Mouse (Mus musculus) MEL-GATA-1-ER (cell line): ENCODE data around the gene Atoh8.

Source experiments
- DNase-seq: peaks from one replicate; pipeline ENCODE4 v3.0.0-alpha.2; 2012; ENCODE audit warnings: low read depth; ENCODE audit errors: extremely low read depth

The Atoh8 gene

DNA sequence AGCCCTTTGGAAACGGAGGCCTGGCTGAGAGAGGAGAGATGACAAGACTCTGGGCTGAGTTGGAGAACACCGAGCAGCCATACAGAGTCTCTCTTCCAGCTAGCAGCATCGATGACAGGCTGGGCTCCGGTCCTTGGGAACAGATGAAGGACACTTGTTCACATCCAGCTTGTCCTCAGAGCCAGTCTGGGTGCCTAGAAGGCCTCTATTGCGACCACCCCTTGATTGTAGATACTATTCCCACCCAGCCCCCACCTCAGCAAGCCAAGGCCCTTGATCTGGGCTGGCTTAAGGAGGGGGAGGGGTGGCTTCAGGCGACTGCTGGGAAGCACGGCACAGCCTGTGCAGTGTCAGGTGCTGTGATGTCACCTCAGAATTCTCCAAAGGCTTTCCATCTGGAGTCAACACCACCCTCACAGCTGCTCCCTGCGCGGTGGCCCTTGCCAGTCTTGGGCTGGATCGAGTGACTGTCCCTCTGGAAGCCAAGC is 19.3 kb upstream of the Atoh8 start:
- DNase-seq = no peak

DNA sequence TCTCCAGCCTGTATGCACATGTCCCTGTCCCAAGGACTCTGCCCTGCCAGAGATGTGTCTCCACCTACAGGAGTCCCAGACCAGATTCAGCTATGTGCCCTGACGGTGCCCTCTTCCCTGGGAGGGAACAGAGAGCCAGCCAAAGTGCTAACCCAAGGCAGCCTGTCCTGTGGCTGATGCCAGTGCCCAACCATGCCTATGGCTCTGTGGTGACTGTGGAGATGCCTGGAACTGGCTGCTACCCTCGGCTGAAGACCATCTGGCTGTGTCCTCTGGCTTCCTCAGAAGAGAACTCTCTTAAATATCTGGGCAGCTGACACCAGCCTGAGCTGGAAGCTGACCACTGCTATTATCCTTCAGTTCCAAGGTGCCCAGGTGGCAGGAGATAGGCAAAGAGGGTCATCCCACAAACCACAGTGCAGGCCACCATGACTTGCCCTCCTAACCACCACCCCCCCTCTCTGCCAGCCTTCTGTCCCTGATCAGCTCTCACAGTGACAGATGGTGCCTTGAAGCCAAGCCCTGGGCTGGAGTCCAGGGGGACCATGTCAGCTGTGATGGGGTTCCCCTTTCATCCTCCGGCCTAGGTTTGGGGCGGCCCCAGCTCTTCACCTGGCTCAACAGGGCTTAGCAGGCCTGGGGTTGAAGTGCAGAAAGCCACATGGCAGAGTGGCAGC is 18.7 kb upstream of the Atoh8 start:
- DNase-seq = no peak

DNA sequence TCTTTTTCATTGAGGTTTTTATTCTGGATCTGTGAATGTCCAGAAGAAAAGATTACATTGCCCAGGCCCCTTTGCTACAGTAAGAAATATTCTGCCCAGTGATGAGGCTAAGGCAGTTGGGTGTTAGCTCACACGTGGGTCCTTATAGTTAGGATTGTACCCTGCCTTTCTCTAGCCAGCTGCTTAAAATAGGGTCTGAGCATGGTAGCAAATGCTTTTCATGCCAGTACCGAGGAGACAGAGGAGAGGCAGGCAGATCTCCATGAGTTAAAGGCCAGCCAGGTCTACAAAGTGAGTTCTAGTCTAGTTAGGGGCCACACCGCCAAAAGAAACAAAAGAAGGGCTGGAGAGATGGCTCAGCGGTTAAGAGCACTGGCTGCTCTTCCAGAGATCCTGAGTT is 17.8 kb upstream of the Atoh8 start:
- no peak for DNase-seq

DNA sequence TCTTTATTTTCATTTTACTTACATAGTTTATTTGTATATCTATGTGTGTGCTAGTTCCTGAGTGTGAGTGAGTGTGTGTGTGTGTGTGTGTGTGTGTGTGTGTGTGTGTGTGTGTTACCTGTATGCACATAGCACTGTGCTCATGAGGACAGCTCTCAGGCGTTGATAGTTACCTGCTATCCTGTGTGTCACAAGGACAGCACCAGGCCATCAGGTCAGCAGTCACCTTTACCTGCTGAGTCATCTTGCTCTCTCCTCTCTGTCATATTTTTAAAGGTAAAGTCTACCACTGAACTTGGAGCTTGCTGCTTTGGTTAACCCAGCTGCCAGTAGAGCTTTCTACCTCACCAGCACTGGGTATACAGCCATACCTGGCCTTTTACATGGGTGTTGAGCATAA is 17.1 kb upstream of the Atoh8 start:
- no peak for DNase-seq

DNA sequence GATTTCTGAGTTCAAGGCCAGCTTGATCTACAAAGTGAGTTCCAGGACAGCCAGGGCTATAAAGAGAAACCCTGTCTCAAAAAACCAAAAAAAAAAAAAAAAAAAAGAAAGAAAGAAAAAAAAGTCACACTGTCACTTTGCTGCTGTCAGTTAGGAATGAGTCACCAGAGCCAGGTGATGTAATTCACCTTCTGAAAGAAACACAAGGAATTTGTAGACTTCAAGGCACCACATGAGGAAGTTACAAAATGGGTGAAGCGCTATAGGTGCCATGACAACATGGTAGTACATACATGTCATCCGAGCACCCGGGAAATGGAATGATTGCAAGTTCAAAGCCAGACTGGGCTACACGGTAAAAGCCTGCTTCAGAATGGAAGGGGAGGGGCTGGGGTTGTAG is 14.6 kb upstream of the Atoh8 start:
- DNase-seq = no peak

DNA sequence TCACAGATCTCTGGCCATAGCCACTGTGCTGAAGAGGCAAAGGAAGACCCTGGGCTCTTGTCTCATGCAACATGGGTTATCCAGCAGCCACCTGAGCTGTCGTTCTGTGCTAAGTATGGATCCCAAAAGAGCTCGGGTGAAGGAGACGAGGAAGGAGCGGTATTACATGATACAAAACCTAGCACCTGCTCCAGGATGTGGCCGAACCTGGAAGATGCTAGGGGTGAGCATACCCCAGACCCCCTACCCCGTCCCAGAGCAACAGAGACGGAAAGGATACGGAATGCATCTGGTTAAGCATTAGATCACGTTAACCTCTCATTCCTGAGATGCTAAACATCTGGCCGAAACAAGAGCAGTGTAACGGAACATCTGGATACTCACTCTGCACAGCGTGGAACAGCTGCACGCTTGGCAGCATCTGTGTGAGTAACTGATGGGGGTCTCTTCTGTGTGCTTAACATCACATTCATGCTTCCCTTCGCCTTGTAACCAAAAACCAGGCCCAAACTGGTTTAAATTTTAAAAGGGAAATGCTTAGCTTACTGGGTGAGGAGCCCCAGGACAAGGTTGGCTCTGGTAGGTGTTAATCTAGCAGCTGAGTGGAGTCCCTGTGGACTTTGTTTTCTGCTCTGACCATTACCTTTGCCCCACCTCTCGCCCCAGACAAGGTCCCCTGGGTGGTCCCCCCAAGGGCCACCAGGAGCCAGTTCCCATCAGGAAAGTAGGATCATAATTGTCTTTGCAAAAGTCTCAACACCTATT is 13.0 kb upstream of the Atoh8 start:
- no peak for DNase-seq

DNA sequence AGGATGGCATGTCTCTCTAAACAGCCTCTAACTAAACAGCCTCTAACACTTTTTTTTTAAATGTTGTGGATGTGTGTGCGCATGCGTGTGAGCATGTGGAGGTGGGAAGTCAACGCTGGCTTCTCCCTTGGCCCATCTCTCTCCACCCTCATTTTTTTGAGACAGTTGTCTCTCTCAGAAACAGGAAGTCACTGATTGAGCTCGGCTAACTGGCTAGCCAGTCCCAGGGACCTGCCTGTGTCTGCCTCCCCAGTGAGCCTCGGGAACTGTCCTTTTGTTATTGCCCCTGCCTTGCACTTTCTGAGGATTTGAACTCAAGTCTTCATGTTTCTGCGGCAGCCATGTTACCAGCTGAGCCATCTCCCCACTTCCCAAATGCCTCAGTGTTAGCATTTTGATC is 10.9 kb upstream of the Atoh8 start:
- no peak for DNase-seq

DNA sequence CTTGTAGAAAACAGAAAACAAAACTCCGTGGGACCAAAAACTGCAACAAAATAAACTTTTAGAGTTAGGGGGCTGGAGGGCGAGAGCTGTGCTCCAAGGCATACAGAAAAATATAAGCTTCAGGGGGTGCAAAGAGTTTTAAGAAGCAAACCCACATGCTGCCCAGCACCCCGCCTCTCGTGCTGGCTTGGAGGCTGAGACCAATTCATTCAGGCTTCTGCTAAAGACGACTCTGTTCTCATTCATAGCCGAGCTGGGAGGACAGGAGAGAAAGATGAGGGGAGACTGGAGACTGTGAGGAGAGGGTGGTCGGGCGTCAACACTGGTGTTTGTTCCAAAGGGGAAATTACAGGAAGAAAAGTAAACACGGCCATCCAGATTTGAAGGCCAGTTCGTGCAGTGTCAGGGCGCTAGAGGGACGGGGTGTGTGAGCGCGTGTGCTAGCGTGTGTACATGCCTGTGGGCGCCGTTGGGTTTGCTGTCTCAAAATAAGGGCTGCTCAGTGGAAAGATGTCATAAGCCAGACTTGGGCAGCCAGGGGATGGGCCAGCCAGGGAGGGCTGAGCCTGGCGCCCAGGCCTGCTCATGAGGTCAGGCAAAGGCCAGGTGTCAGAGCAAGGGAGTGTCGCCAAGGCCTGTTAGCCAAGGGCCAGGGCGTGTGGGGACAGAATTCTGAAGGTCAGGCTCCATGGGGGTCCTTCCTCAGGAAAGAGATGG is 9.3 kb upstream of the Atoh8 start:
- DNase-seq = no peak

DNA sequence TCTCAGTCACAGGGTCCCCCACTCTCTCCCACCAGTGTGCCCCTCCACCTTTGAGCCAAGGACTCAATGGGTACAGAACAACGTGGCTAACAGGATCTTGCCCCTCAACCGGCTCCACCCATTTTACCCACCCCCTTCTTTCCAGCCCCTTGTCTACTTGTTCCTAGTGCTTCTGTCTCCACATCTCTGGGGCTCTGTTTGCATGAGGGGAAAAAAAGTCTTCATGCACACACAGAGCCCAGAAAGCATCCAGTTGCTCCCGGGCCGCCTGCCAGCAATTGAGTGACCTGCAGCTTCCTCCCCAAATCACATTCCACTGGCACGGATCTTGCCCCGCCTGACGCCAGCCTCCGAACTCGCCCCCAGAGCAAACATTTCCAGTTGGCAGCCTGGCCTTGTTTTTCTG is 8.8 kb upstream of the Atoh8 start:
- DNase-seq = no peak

DNA sequence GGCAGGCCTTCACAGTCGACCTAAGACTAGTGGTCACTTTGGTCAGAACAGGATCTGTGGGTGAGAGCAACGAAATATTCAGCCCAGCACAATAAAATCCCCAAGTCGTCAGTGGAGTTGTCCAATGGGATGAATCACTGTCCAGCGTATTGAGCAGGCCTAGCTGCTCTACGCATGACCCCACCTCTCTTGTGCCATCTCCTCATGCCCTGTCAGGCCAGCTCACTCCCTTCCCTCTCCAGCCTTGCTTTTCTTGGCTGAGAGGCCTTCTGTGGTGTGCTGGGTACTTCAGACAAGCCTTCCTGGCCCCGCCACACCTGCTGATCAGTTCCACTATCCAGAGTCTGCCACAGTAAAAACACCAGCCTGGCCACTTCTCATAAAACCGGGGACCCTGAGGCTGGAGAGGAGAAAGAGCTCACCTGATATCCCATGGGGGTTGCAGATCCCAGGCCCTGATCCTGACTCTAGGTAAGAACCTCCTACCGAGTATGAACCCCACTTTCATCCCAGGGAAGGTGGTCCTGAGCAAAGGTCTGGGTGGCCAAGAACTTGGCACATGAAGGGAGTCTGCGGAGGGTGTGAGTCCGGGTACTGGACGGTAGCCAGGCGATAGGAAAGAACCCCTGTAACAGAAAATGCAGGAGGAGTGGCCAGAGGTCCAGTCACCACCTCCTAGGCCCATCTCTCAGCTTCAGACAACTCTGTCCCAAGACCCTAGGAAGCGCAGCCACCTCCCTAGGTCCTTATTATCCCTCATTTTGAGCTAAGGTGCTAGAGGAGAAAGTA is 7.3 kb upstream of the Atoh8 start:
- DNase-seq = no peak

DNA sequence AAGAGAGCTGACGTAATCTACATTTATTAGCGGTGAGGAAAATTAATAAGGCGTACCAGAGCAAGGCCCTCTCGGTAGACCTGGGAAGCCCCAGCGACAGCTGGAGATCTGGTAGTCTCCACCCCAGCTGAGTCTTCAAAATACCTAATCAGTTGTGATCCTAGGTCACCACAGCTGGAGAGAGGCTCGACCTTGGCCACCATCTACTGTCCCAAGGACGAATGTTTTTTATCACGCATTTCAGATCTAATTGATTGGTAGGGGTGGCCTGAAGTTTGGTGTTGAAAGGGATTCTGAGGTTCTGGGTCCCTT is 6.4 kb upstream of the Atoh8 start:
- DNase-seq = no peak

DNA sequence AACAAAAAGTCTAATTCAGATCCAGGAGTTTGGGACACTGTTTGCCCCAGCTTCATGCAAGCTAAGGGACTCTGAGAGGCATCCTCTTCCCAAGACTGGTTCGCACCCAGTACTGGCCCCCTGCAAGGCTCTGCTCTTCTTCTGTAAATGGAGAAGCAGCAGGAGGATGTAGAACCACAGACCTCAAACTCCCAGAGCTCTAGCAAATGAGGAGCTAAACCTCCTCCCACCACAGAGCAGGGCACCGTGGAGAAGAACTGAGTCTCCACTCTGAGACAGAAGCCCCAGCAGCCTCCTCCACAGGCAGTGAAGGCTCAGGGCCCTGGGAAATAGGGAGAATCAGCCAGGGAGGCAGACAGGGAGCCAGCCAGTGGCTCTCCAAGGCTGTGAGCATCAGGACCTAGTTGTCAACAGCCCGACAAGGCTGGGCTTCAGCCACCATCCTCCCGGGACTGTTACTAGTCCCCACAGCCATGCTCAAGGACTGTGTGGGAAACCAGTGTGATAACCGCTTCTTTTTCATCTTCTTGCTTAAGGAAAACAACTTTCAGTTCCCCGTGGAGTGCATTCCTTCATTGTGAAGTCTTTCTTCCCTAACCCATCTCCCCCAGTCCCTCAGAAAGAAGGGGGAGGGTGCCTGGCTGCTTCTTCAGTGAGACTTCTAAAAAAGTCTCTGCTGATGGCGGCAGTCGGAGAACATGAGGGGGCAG is 5.9 kb upstream of the Atoh8 start:
- DNase-seq = no peak

DNA sequence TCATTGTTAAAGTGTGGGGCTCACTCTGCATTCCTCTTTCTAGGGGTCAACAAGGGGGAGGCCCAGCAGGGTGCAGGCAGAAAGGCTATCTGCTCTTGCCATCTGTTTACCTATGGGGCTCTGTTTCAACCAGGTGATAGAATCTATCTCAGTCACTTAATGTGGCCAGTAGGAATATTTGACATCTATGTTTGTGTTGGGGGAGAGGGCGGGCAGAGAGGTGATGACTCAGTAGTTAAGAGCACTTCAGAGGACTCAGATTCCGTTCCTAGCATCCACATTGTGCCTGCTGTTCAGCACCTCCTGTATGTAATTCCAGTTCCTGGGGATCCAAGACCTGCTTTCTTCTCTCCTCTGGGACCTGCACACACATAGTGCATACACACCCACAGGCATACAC is 4.7 kb upstream of the Atoh8 start:
- no peak for DNase-seq

DNA sequence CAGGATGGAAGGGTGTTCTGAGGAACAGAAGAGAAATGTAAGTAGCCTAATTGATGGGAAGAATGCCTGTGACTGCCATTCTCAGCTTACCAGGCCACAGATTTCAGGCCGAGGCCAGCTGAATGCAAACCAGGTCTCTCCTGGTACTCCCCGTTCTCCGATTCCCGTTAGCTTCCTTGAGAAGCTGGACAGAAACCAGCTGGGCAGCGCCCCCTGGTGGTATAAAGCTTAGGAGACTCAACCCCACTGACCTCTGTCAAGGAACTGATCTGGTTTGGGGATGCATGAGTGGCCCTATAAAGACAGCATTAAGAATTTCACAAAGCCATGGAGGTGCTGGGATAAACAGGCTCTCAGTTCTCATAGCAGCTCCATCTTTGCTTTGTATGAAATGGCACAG is 1.7 kb upstream of the Atoh8 start:
- DNase-seq = peak; percentile 37

DNA sequence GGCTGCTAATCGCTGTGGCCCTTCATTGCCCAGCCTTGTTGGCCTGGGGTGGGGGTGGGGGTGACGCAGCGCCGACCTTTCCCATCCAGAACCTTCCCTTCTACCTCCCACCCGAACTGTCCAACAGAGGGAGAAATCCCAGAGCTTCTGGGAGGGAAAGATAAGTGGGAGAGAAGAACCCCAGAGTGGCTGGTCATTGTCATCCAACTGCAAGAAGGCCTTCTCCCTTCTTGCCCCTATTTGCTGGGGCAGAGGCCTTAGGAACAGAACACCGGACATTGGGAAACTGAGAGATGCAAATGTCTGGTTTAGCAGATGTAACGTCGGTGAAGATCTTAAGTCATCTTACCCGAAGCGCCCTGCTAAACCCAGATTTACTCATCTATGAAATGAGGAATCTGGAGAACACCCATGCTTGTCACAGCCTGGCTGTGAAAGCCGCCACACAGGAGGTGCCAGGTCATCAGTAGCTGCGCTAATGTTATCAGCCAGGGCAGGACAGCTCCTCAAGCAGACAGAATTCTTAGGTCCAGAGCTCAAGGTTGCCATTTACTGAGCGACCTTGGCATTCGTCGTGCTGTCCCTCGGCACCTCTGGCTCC is 530 bp upstream of the Atoh8 start:
- DNase-seq = no peak

DNA sequence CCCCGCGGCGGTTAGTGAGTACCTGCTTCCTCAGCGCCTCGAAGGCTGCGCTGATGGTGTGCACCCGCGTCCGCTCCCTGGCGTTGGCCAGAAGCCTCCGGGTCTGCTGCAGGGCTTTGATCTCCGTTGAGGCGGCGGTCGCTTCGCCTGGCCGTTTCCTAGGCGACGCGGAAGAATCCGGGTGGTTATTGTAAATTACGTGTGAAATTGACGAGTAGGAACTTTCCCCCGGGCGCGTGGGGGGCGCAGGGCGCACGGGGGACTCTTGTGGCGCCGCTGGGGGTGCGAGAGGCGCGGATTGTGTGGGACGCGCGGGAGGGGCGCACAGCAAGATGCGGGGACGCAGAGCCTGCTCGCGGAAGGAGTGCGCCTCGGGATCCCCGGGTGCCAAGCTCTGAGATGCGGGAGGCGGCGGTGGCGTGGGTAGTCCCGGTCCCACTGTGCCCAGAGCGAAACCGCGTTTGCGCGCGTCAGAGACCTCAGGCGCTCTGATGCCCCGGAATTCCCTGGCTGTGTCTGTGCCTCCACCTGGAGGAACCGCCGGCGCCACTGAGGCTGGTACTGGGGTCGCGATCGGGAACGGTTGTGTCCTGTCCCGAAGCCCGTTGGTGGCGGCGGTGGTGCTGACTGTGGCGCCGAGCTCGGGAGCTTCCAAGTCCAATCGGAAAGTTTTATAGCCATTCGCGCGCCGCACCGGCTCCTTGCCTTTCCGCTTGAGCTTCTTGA is 842 bp downstream of the Atoh8 start:
- DNase-seq = no peak

DNA sequence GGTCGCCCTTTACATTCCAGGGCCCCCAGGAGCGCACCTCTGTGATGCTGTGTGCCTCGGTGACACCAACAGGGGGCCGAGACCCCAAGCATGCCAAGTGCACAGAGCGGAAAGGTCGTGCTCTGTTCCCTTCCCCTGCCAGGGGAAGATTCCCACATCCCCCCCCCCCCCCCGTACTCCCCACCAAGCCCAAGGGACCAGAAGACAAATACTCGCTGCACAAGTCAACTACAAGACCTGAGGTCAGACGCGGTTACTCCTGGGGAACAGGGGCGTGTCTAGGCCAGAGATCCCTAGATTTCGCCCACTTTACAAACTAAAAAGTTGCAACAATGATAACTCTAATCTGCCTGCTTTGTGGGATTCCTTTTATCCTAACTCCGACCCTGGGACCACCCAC is 1.4 kb downstream of the Atoh8 start:
- no peak for DNase-seq

DNA sequence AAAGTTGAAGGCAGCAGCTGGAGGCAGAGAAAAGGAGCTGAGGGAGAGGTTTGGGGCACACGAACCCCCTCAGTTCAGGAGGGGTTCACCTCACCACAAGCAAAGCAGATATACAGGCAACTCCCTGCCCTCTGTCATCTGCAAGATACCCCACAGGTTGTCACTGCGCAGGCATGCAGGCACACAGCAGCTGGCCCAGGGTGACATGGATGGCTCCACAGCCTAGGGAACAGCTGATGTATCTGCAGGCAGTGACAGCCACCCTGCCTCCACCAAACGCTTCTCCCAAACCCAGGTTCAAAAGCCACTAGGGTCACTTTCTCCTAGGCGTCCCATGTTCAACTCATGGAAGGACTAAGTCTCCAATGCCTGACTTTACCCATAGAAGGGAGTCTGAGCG is 2.5 kb downstream of the Atoh8 start:
- DNase-seq = no peak

DNA sequence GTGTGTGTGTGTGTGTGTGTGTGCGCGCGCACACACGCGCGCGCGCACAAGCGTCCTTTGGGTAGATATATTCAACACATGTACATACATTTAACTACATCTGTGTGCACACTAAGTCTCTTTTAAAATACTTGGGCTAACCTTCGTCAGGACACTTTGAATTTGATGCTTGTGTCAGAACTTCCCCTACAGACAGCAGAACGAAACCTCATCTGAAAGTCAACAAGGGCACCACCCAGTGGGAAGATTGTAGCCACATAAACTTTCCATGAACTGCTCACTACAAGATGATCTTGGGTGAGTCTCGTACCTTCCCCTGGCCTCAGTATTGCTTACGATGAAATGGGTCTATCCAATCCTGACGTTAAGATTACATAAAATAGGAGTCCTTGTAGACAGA is 3.0 kb downstream of the Atoh8 start:
- DNase-seq = no peak

DNA sequence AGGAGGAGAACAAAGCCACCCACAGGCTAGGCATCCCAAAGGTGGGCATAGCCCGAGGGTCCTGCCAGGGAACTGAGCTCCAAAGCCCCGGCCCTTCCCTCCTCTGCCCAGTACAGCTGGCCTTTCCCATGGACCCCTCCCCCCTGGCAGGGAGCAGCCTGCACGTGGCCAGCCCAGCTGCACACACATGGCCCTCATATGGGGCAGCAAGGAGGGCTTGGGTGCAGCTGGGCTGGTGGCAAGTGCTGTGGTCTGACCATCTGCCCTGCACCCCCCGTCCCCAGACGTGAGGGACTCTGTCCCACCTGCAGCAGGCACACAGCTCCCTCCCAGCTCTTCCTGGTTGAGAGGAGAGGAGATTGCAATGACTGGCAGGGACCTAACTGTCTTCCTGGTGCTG is 4.5 kb downstream of the Atoh8 start:
- DNase-seq = no peak
